Mouse (Mus musculus): Measurements from ENCODE around the gene Aldh4a1. TPM values are rescaled to one million over a fixed set of nuclear protein-coding genes. Genes with fewer than 3 reads are reported as not detected.

The Aldh4a1 gene
- polyA plus RNA-seq, 1 experiment from 2014 or later = 17.2 TPM

- ATAC-seq = no peak
- no peak overlapping the region for H3K4me2 ChIP-seq (ENCODE audit: low read depth, low read length)
- no peaks in the 10 kb centered on the region for H3K9me3 ChIP-seq (ENCODE audit: control insufficient read depth, low read length)
- no peaks in the 10 kb centered on the region for H3K36me3 ChIP-seq (ENCODE audit: control insufficient read depth, insufficient read depth, low read length)
- peaks cover 38% of the 10 kb centered on the region for H3K4me1 ChIP-seq (ENCODE audit: control insufficient read depth, insufficient read depth, low read length)
- H3K4me3 ChIP-seq (ENCODE audit: low read length) = no peak overlapping the region
- no peak overlapping the region for H3K27ac ChIP-seq (ENCODE audit: low read length)
- 81% methylated on average over 4 of the region's 4 CpGs for WGBS
- 0 out of 2 replicates have a peak overlapping the region, but pooled peaks have one; percentile 24 for H3K9ac ChIP-seq (ENCODE audit: low read depth, low read length)
- no peaks in the 10 kb centered on the region for H3K27me3 ChIP-seq (replicated peaks; ENCODE audit: control insufficient read depth, insufficient read depth, low read length)
These were observed 35.3 kb upstream of the Aldh4a1 start for GRCm38 (mm10) chr4:139587370-139587769.

DNA sequence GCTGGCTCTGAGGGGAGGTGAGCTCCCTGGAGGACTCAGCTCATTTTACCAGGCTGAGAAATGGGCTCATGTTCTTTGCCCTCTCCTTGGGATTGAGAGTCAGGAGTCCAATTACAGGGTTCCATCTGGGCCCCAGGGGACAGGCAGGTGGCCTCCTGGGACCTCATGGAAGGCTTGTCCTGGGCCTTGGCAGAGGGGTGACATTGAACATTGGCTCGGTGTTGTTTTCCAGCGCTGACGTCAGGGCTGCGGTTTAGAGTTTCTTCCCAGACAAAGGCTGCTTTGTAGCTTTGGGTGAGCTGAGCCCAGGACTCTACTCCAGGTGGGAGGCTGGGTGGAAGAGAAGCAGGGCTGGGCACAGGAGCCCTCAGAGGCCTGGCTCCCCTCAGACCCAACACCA, 34.9 kb upstream of the Aldh4a1 start:
- Histone ChIP-seq H3K4me1 (ENCODE audit: control insufficient read depth, insufficient read depth, low read length) (peaks cover 34% of the 10 kb centered on the region), H3K27ac (ENCODE audit: low read length) (no peak overlapping the region), H3K9me3 (ENCODE audit: control insufficient read depth, low read length) (no peaks in the 10 kb centered on the region), H3K36me3 (ENCODE audit: control insufficient read depth, insufficient read depth, low read length) (no peaks in the 10 kb centered on the region), H3K9ac (ENCODE audit: low read depth, low read length) (0 out of 2 replicates have a peak overlapping the region, but pooled peaks have one; percentile 24), H3K4me3 (ENCODE audit: low read length) (no peak overlapping the region), H3K27me3 (replicated peaks; ENCODE audit: control insufficient read depth, insufficient read depth, low read length) (no peaks in the 10 kb centered on the region), H3K4me2 (ENCODE audit: low read depth, low read length) (no peak overlapping the region)
- no peak for ATAC-seq
- 68% methylated on average over 4 of the region's 4 CpGs for WGBS

- Histone ChIP-seq H3K27ac (ENCODE audit: low read length) (no peak overlapping the region), H3K9me3 (ENCODE audit: control insufficient read depth, low read length) (no peaks in the 10 kb centered on the region), H3K4me3 (ENCODE audit: low read length) (no peak overlapping the region), H3K4me2 (ENCODE audit: low read depth, low read length) (no peak overlapping the region), H3K36me3 (ENCODE audit: control insufficient read depth, insufficient read depth, low read length) (no peaks in the 10 kb centered on the region), H3K27me3 (replicated peaks; ENCODE audit: control insufficient read depth, insufficient read depth, low read length) (no peaks in the 10 kb centered on the region), H3K9ac (ENCODE audit: low read depth, low read length) (no peak overlapping the region), H3K4me1 (ENCODE audit: control insufficient read depth, insufficient read depth, low read length) (peaks cover 31% of the 10 kb centered on the region)
- 66% methylated on average over 5 of the region's 5 CpGs for WGBS
- ATAC-seq = no peak
These were observed 33.2 kb upstream of the Aldh4a1 start for GRCm38 (mm10) chr4:139589351-139590027.

DNA sequence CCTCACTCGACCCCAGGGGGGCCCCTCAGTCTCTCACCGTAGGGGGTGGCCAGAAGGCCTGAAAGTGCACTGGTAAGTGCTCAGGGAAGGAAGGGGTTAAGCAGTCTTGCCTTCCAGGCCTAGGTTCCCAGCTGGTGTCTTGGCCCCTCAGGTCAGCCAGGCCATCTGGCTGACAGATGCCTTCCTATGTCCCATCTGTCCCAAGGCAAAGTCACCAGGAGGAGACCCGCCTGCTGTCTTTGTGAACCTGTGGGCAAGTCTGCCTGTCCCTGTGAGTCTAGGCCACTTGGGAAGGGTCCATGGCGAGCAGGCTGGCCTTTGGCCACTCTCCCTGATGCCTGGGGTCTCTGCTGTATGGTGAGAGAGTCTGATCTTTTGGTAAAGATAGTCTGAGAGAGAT, 32.2 kb upstream of the Aldh4a1 start:
- Histone ChIP-seq H3K27ac (ENCODE audit: low read length) (no peak overlapping the region; the same call in 1 of the 2 replicates), H3K4me3 (ENCODE audit: low read length) (no peak overlapping the region), H3K9ac (ENCODE audit: low read depth, low read length) (0 out of 2 replicates have a peak overlapping the region, but pooled peaks have one; percentile 4), H3K27me3 (replicated peaks; ENCODE audit: control insufficient read depth, insufficient read depth, low read length) (no peaks in the 10 kb centered on the region), H3K4me2 (ENCODE audit: low read depth, low read length) (no peak overlapping the region), H3K4me1 (ENCODE audit: control insufficient read depth, insufficient read depth, low read length) (peaks cover 26% of the 10 kb centered on the region), H3K36me3 (ENCODE audit: control insufficient read depth, insufficient read depth, low read length) (no peaks in the 10 kb centered on the region), H3K9me3 (ENCODE audit: control insufficient read depth, low read length) (no peaks in the 10 kb centered on the region)
- WGBS = 43% methylated on average over 4 of the region's 4 CpGs
- no peak for ATAC-seq

- 76% methylated on average over 7 of the region's 7 CpGs for WGBS
- Histone ChIP-seq H3K9ac (ENCODE audit: low read depth, low read length) (no peak overlapping the region), H3K4me3 (ENCODE audit: low read length) (no peak overlapping the region), H3K4me1 (ENCODE audit: control insufficient read depth, insufficient read depth, low read length) (peaks cover 32% of the 10 kb centered on the region), H3K36me3 (ENCODE audit: control insufficient read depth, insufficient read depth, low read length) (no peaks in the 10 kb centered on the region), H3K9me3 (ENCODE audit: control insufficient read depth, low read length) (no peaks in the 10 kb centered on the region), H3K27me3 (replicated peaks; ENCODE audit: control insufficient read depth, insufficient read depth, low read length) (no peaks in the 10 kb centered on the region), H3K27ac (ENCODE audit: low read length) (no peak overlapping the region), H3K4me2 (ENCODE audit: low read depth, low read length) (no peak overlapping the region)
- no peak for ATAC-seq
These were observed 29.8 kb upstream of the Aldh4a1 start for GRCm38 (mm10) chr4:139592895-139593294.

- Histone ChIP-seq H3K4me1 (ENCODE audit: control insufficient read depth, insufficient read depth, low read length) (peaks cover 37% of the 10 kb centered on the region), H3K36me3 (ENCODE audit: control insufficient read depth, insufficient read depth, low read length) (no peaks in the 10 kb centered on the region), H3K9ac (ENCODE audit: low read depth, low read length) (no peak overlapping the region), H3K27ac (ENCODE audit: low read length) (no peak overlapping the region), H3K9me3 (ENCODE audit: control insufficient read depth, low read length) (no peaks in the 10 kb centered on the region), H3K27me3 (replicated peaks; ENCODE audit: control insufficient read depth, insufficient read depth, low read length) (no peaks in the 10 kb centered on the region), H3K4me2 (ENCODE audit: low read depth, low read length) (no peak overlapping the region), H3K4me3 (ENCODE audit: low read length) (no peak overlapping the region)
- no peak for ATAC-seq
- WGBS = 70% methylated on average over 6 of the region's 6 CpGs
These were observed 29.3 kb upstream of the Aldh4a1 start for GRCm38 (mm10) chr4:139593383-139593782.

DNA sequence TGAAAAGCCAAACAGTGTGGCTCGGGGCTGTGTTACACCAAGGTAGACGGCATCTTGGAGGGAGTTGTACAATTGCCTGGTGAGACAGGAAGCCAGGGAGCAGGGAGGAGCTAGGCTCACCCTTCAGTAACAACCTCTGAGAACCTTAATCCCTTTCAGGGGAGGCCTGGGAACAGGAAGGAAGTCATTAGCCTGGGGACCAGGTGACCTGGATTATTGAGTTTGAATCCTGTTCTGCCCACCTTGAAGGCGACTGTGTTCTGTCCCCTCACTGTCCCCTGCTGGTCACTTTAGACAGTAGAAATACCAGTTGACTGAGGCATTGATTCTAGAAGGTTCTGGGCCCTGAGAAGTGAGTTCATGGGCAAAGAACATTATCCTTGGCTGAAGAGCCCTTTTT, 28.6 kb upstream of the Aldh4a1 start:
- Histone ChIP-seq H3K4me1 (ENCODE audit: control insufficient read depth, insufficient read depth, low read length) (peaks cover 43% of the 10 kb centered on the region), H3K27ac (ENCODE audit: low read length) (no peak overlapping the region), H3K36me3 (ENCODE audit: control insufficient read depth, insufficient read depth, low read length) (no peaks in the 10 kb centered on the region), H3K4me2 (ENCODE audit: low read depth, low read length) (no peak overlapping the region), H3K9me3 (ENCODE audit: control insufficient read depth, low read length) (no peaks in the 10 kb centered on the region), H3K9ac (ENCODE audit: low read depth, low read length) (no peak overlapping the region), H3K27me3 (replicated peaks; ENCODE audit: control insufficient read depth, insufficient read depth, low read length) (no peaks in the 10 kb centered on the region), H3K4me3 (ENCODE audit: low read length) (no peak overlapping the region)
- ATAC-seq = no peak
- 54% methylated on average over 3 of the region's 3 CpGs for WGBS

DNA sequence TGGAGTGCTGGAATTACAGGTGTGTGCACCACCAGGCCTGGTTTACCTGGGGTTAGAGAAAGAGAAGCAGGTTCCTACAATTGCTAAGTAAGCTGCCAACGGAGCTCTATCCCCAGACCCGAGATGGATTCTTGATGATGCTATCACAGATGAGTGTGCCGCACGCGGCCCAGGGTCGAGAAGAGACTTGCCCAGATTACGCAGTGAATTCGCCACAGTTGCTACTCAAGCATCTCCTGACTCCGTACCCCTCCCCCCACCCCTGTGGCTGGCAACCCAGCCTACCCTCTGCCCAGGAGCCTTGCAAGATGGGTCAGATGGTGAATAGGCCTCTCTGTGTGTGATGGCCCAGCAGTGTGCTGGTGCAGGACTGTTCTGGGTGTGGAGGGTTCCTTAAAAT, 26.0 kb upstream of the Aldh4a1 start:
- H3K9me3 ChIP-seq (ENCODE audit: control insufficient read depth, low read length) = no peaks in the 10 kb centered on the region
- no peak overlapping the region for H3K9ac ChIP-seq (ENCODE audit: low read depth, low read length)
- H3K27me3 ChIP-seq (replicated peaks; ENCODE audit: control insufficient read depth, insufficient read depth, low read length) = no peaks in the 10 kb centered on the region
- H3K4me3 ChIP-seq (ENCODE audit: low read length) = no peak overlapping the region
- 55% methylated on average over 9 of the region's 9 CpGs for WGBS
- ATAC-seq = no peak
- no peak overlapping the region for H3K4me2 ChIP-seq (ENCODE audit: low read depth, low read length)
- peaks cover 50% of the 10 kb centered on the region for H3K4me1 ChIP-seq (ENCODE audit: control insufficient read depth, insufficient read depth, low read length)
- H3K36me3 ChIP-seq (ENCODE audit: control insufficient read depth, insufficient read depth, low read length) = no peaks in the 10 kb centered on the region
- H3K27ac ChIP-seq (ENCODE audit: low read length) = no peak overlapping the region

- Histone ChIP-seq H3K36me3 (ENCODE audit: control insufficient read depth, insufficient read depth, low read length) (no peaks in the 10 kb centered on the region), H3K4me3 (ENCODE audit: low read length) (no peak overlapping the region), H3K9ac (ENCODE audit: low read depth, low read length) (peak overlapping the region; percentile 52), H3K27me3 (replicated peaks; ENCODE audit: control insufficient read depth, insufficient read depth, low read length) (no peaks in the 10 kb centered on the region), H3K4me2 (ENCODE audit: low read depth, low read length) (peak overlapping the region; percentile 47; the same call in 1 of the 2 replicates), H3K27ac (ENCODE audit: low read length) (peak overlapping the region; percentile 94), H3K4me1 (ENCODE audit: control insufficient read depth, insufficient read depth, low read length) (peaks cover 59% of the 10 kb centered on the region), H3K9me3 (ENCODE audit: control insufficient read depth, low read length) (no peaks in the 10 kb centered on the region)
- ATAC-seq = no peak
- 47% methylated on average over 20 of the region's 20 CpGs for WGBS
These were observed 25.1 kb upstream of the Aldh4a1 start for GRCm38 (mm10) chr4:139597286-139598284.
